Mouse (Mus musculus): Measurements from ENCODE around the gene Tmprss2. TPM values are rescaled to one million over a fixed set of nuclear protein-coding genes. Genes with fewer than 3 reads are reported as not detected.
A peak's percentile ranks its signal among the peaks of the same experiment; 100 is the strongest.

The Tmprss2 gene
- polyA plus RNA-seq, 1 experiment: 12.3 TPM

DNA sequence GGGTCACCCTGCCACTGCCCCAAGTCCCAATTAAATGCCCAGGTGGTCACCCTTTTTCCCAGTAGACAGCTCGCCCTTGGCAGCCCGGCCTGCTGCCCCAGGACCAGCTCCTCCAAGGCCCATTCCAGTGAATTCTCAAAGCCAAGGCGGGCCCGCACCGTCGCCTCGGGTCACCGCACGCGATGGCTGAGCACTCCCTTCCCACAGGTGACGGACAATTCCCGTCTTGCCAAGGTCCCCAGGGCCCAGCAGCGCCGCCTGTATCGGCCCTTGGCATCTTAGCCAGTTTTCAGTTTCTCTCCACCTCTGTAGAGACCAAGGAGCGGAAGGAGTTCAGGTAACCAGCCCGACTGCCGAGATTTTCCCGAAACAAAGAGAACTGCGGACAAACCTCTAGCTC, 749 bp downstream of the Tmprss2 start:
- Histone ChIP-seq H3K9me3 (replicated peaks; ENCODE audit: control insufficient read depth, insufficient read depth, low read length, poor library complexity, severe bottlenecking) (no peaks in the 10 kb centered on the region), H3K27ac (ENCODE audit: insufficient read depth, low read length) (no peak overlapping the region), H3K9ac (ENCODE audit: low read depth, poor library complexity, severe bottlenecking) (peak overlapping the region; percentile 46), H3K4me1 (ENCODE audit: control insufficient read depth, insufficient read depth, low read length) (no peaks in the 10 kb centered on the region), H3K36me3 (ENCODE audit: control insufficient read depth, insufficient read depth, low read length, poor library complexity, severe bottlenecking) (no peaks in the 10 kb centered on the region), H3K27me3 (ENCODE audit: control insufficient read depth, insufficient read depth, low read length, poor library complexity, severe bottlenecking) (no peaks in the 10 kb centered on the region), H3K4me3 (ENCODE audit: low read depth, low read length) (peak overlapping the region; percentile 55)
- TF ChIP-seq CTCF (IDR thresholded peaks at IDR 0.05; ENCODE audit: low read depth, low read length) (no peak), EP300 (IDR thresholded peaks at IDR 0.05; ENCODE audit: insufficient read depth, low read depth, low read length) (no peak), POLR2A (IDR thresholded peaks at IDR 0.05; ENCODE audit: insufficient read depth, low read length) (no peak)

GRCm38 (mm10) chr16:97609676-97610075, 1.3 kb downstream of the Tmprss2 start:
- no peak overlapping the region for H3K9ac ChIP-seq (ENCODE audit: low read depth, poor library complexity, severe bottlenecking)
- no peaks in the 10 kb centered on the region for H3K4me1 ChIP-seq (ENCODE audit: control insufficient read depth, insufficient read depth, low read length)
- H3K4me3 ChIP-seq (ENCODE audit: low read depth, low read length): no peak overlapping the region
- TF ChIP-seq POLR2A (IDR thresholded peaks at IDR 0.05; ENCODE audit: insufficient read depth, low read length) (no peak), EP300 (IDR thresholded peaks at IDR 0.05; ENCODE audit: insufficient read depth, low read depth, low read length) (no peak), CTCF (IDR thresholded peaks at IDR 0.05; ENCODE audit: low read depth, low read length) (no peak)
- H3K9me3 ChIP-seq (replicated peaks; ENCODE audit: control insufficient read depth, insufficient read depth, low read length, poor library complexity, severe bottlenecking): no peaks in the 10 kb centered on the region
- H3K27me3 ChIP-seq (ENCODE audit: control insufficient read depth, insufficient read depth, low read length, poor library complexity, severe bottlenecking): no peaks in the 10 kb centered on the region
- H3K27ac ChIP-seq (ENCODE audit: insufficient read depth, low read length): no peak overlapping the region
- H3K36me3 ChIP-seq (ENCODE audit: control insufficient read depth, insufficient read depth, low read length, poor library complexity, severe bottlenecking): no peaks in the 10 kb centered on the region

DNA sequence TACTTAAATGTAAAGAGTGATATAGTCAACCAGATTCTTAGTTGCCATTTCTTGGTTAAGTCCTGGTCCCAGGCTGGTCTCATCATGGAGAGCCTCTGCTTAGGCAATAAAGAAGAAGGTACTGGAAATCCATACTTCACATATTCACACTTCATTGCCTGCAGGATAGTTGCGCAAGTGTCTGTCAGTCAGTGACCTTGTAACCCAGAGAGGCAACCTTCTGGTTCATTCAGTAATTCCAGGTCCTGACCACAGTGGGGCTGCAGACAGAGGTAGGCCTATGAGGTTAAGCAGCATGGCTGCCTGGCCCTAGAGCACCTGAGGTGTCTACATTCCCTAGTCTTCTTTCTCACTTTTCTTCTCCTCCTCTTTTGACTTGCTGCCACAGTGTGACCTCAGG, 3.0 kb downstream of the Tmprss2 start:
- no peak overlapping the region for H3K9ac ChIP-seq (ENCODE audit: low read depth, poor library complexity, severe bottlenecking)
- TF ChIP-seq CTCF (IDR thresholded peaks at IDR 0.05; ENCODE audit: low read depth, low read length) (no peak), EP300 (IDR thresholded peaks at IDR 0.05; ENCODE audit: insufficient read depth, low read depth, low read length) (no peak), POLR2A (IDR thresholded peaks at IDR 0.05; ENCODE audit: insufficient read depth, low read length) (no peak)
- no peaks in the 10 kb centered on the region for H3K9me3 ChIP-seq (replicated peaks; ENCODE audit: control insufficient read depth, insufficient read depth, low read length, poor library complexity, severe bottlenecking)
- no peak overlapping the region for H3K4me3 ChIP-seq (ENCODE audit: low read depth, low read length)
- H3K27me3 ChIP-seq (ENCODE audit: control insufficient read depth, insufficient read depth, low read length, poor library complexity, severe bottlenecking): no peaks in the 10 kb centered on the region
- H3K27ac ChIP-seq (ENCODE audit: insufficient read depth, low read length): no peak overlapping the region
- no peaks in the 10 kb centered on the region for H3K36me3 ChIP-seq (ENCODE audit: control insufficient read depth, insufficient read depth, low read length, poor library complexity, severe bottlenecking)
- no peaks in the 10 kb centered on the region for H3K4me1 ChIP-seq (ENCODE audit: control insufficient read depth, insufficient read depth, low read length)

DNA sequence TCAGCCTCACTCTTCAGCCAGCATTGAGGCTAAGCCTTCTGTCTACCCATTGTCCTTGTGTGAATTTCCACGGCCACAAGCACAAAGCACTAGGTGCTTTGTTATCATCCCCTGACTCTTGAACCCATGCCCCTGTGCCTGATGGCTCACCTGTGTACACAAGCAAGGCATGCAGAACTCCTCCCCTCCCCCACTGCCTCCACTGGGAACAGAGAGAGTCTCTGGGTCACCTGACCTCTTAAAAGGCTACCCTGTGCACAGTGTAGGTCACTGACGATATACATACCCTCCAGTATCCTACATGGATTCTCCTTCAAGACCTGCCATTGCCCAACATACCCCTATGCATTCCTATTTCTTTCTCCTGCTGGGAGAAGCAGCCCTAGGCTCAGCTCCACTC, 4.2 kb downstream of the Tmprss2 start:
- TF ChIP-seq POLR2A (IDR thresholded peaks at IDR 0.05; ENCODE audit: insufficient read depth, low read length) (no peak), EP300 (IDR thresholded peaks at IDR 0.05; ENCODE audit: insufficient read depth, low read depth, low read length) (no peak), CTCF (IDR thresholded peaks at IDR 0.05; ENCODE audit: low read depth, low read length) (no peak)
- H3K36me3 ChIP-seq (ENCODE audit: control insufficient read depth, insufficient read depth, low read length, poor library complexity, severe bottlenecking): no peaks in the 10 kb centered on the region
- H3K4me3 ChIP-seq (ENCODE audit: low read depth, low read length): no peak overlapping the region
- H3K9me3 ChIP-seq (replicated peaks; ENCODE audit: control insufficient read depth, insufficient read depth, low read length, poor library complexity, severe bottlenecking): no peaks in the 10 kb centered on the region
- H3K4me1 ChIP-seq (ENCODE audit: control insufficient read depth, insufficient read depth, low read length): no peaks in the 10 kb centered on the region
- H3K9ac ChIP-seq (ENCODE audit: low read depth, poor library complexity, severe bottlenecking): no peak overlapping the region
- H3K27me3 ChIP-seq (ENCODE audit: control insufficient read depth, insufficient read depth, low read length, poor library complexity, severe bottlenecking): no peaks in the 10 kb centered on the region
- no peak overlapping the region for H3K27ac ChIP-seq (ENCODE audit: insufficient read depth, low read length)

- Histone ChIP-seq H3K36me3 (ENCODE audit: control insufficient read depth, insufficient read depth, low read length, poor library complexity, severe bottlenecking) (no peaks in the 10 kb centered on the region), H3K27ac (ENCODE audit: insufficient read depth, low read length) (no peak overlapping the region), H3K27me3 (ENCODE audit: control insufficient read depth, insufficient read depth, low read length, poor library complexity, severe bottlenecking) (no peaks in the 10 kb centered on the region; the same call in 1 of the 2 replicates), H3K9me3 (replicated peaks; ENCODE audit: control insufficient read depth, insufficient read depth, low read length, poor library complexity, severe bottlenecking) (no peaks in the 10 kb centered on the region), H3K4me3 (ENCODE audit: low read depth, low read length) (no peak overlapping the region), H3K9ac (ENCODE audit: low read depth, poor library complexity, severe bottlenecking) (no peak overlapping the region), H3K4me1 (ENCODE audit: control insufficient read depth, insufficient read depth, low read length) (no peaks in the 10 kb centered on the region)
- TF ChIP-seq CTCF (IDR thresholded peaks at IDR 0.05; ENCODE audit: low read depth, low read length) (no peak), EP300 (IDR thresholded peaks at IDR 0.05; ENCODE audit: insufficient read depth, low read depth, low read length) (no peak), POLR2A (IDR thresholded peaks at IDR 0.05; ENCODE audit: insufficient read depth, low read length) (no peak)
Measured at GRCm38 (mm10) chr16:97605957-97606721, 4.9 kb downstream of the Tmprss2 start.

GRCm38 (mm10) chr16:97602256-97602655, 8.7 kb downstream of the Tmprss2 start:
- TF ChIP-seq POLR2A (IDR thresholded peaks at IDR 0.05; ENCODE audit: insufficient read depth, low read length): no peak
- TF ChIP-seq CTCF (IDR thresholded peaks at IDR 0.05; ENCODE audit: low read depth, low read length): no peak
- TF ChIP-seq EP300 (IDR thresholded peaks at IDR 0.05; ENCODE audit: insufficient read depth, low read depth, low read length): no peak
- no peaks in the 10 kb centered on the region for H3K9me3 ChIP-seq (replicated peaks; ENCODE audit: control insufficient read depth, insufficient read depth, low read length, poor library complexity, severe bottlenecking)

More at GRCm38 (mm10) chr16:97602256-97602655, 8.7 kb downstream of the Tmprss2 start:
- Histone ChIP-seq H3K27ac (ENCODE audit: insufficient read depth, low read length) (no peak overlapping the region), H3K36me3 (ENCODE audit: control insufficient read depth, insufficient read depth, low read length, poor library complexity, severe bottlenecking) (no peaks in the 10 kb centered on the region), H3K9ac (ENCODE audit: low read depth, poor library complexity, severe bottlenecking) (no peak overlapping the region), H3K4me3 (ENCODE audit: low read depth, low read length) (no peak overlapping the region), H3K4me1 (ENCODE audit: control insufficient read depth, insufficient read depth, low read length) (no peaks in the 10 kb centered on the region), H3K27me3 (ENCODE audit: control insufficient read depth, insufficient read depth, low read length, poor library complexity, severe bottlenecking) (no peaks in the 10 kb centered on the region; the same call in 1 of the 2 replicates)

Data from ES-Bruce4 (cell line).